Mouse (Mus musculus): ENCODE results near the gene Pygm.

The Pygm gene

DNA sequence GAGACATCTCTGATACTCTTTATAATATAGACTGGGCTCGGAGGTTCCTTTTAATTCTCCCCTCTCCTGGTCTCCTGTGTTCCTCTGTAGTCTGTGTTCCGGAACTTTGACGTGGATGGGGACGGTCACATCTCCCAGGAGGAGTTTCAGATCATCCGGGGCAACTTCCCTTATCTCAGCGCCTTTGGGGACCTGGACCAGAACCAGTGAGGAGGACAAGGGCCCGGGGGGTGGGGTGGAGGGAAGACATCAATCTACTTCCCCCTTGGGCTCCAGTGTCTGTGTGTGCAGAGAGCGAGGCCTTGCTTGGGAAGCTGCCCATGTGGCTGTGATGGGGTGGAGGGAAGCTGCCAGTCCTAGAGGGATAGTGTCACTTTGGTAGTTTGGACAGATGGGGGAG, 24.6 kb downstream of the Pygm start:
- DNase-seq (ENCODE audit: inconsistent ontology term): no peak

DNA sequence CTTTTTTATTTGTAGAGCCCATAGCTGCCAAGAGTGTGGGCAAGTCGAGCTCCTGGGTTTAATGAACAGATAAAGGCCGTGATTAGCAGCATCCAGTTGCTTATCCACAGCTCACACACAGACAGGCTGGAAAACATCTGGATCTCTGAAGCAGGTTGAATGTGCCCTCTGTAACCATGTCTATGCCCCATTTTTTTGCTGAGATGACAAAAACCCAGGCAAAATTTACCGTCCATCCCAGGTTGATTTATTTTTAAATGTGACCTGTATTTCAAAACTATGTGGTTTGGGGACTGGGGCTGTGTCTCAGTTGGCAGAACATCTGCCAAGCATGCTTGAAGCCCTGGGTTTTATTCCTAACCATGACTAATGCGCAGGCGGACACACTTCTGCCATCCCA, 25.0 kb downstream of the Pygm start:
- no peak for DNase-seq (ENCODE audit: inconsistent ontology term)

- DNase-seq (ENCODE audit: inconsistent ontology term): no peak
Observed at GRCm38 (mm10) chr19:6409936-6410335, 25.7 kb downstream of the Pygm start.

DNA sequence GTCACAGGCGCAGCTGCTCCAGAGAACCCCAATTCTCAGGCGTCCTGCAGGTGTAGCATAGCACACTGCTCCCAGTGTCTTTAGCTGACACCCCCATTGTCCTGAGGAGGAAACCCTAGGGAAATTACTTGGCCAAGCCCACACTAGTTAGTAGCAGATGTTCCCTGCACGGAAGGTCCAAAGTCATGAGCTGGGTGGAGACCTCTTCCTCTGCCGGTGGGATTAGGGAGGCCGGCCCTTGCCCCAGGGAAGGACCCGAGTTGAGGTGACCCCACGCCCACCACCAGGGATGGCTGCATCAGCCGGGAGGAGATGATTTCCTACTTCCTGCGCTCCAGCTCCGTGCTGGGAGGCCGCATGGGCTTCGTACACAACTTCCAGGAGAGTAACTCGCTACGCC, 28.6 kb downstream of the Pygm start:
- DNase-seq (ENCODE audit: inconsistent ontology term): no peak

- DNase-seq (ENCODE audit: inconsistent ontology term): no peak
Observed at GRCm38 (mm10) chr19:6415454-6415853, 31.3 kb downstream of the Pygm start.

GRCm38 (mm10) chr19:6416124-6416770, 32.0 kb downstream of the Pygm start:
- no peak for DNase-seq (ENCODE audit: inconsistent ontology term)

DNA sequence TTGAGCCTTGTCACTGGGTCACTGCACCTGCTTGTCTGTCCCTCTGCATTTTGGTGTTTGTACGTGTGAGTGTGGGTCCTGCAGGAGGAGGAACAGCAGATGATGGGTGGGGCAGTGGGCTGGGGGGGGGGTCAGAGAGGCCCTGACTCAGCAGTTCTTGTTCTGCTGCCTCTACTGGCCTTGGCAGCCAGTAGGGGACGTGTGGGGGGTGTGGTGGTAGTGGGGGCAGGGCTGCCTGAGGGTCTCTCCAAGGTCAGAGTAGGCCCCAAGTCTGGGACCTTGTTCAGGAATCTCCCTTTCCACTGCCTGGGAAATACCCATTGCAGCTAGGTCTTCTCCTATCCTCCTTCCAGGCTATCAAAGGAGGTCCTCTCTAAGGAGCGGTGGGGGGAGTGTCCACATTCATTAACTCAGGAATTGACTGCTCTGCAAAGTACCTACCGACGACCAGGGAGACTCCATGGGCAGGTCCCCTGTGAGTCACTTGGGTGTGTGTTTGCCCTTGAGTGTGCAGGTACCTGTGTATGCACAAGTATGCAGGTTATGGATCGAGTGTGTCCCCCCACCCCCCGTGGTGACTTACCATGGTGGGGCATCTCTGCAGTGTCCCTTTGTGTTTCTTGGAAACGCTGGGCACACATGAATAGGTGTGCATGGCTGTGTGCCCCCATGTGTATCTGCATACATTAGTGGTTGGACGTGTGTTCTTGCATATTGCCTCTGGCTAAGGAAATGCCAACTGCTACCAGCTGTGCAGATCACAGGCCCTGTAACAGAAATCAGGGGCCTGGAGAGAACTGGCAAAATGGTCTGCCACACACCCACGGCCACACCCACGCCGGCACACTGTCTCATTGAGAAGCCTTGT, 32.9 kb downstream of the Pygm start:
- no peak for DNase-seq (ENCODE audit: inconsistent ontology term)

DNA sequence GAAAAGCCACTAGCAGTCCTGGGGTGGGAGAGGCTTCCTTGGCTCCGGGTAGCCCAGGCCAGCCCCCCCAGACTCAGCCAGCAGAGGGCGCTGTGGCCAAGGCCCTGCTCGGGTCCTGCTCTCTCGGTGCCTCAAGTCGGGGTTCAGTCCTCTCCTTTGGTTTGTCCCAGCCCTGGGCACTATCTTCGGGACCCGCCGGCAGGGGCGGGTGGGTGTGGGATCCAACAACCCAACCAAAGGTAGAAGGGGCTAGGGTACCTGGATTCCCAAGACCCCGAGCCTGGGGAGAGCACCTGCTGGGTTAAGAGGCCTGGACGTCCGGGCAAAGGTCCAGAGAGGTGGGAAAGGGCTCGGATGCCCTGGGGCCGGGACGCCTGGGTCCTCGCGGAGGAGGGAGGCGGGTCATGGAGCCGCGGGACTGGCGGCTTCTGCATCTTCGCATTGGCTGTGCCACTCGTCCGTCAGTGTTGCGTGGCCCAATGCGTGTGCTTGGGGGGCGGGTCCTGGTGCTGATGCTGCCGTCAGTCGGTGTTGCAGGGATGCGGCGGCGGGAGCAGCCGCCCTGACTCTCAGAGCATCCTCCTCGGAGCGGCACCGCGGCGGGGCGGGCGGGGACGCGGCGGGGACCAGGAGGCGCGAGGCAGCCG, 34.2 kb downstream of the Pygm start, which contains the start of gene Nrxn2:
Gene Nrxn2 (plus strand): TSS at position 499 of the 647 bp plus-strand sequence.
- peak; percentile 91 for DNase-seq (ENCODE audit: inconsistent ontology term)

DNA sequence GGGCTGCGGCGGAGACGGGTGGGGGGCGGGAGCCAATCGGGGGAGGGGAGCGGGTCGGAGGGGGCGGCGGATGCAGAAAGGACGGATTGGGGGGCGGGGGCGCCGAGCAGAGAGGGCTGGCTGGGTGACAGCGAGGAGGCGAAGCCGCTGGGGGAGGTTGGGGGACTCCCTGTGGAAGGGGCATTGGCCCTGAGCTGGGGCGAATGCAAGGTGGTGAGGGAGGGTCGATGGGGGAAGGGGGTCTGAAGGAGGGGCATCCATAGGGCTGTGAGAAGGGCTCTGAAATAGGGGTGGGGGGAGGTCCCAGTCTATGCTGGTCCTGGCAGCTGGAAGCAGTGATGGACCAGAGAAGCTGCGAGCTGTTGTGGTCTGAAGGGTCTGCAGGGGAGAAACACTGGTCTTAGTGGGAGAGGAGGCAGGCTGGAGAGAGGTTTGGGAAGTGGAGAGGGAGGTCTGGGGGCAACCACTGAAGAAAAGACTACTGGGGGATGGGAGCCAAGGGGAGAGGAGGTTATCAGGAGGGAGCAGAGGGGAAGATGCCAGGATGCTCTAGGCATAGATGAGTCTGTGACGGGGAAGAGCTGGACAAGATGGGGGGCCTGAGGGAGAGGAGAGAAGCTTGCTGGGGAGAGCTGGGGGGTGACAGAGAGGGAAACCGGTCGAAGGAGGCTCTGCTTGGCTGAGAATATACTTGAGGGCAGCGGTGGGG, 34.9 kb downstream of the Pygm start:
- DNase-seq (ENCODE audit: inconsistent ontology term): no peak

DNA sequence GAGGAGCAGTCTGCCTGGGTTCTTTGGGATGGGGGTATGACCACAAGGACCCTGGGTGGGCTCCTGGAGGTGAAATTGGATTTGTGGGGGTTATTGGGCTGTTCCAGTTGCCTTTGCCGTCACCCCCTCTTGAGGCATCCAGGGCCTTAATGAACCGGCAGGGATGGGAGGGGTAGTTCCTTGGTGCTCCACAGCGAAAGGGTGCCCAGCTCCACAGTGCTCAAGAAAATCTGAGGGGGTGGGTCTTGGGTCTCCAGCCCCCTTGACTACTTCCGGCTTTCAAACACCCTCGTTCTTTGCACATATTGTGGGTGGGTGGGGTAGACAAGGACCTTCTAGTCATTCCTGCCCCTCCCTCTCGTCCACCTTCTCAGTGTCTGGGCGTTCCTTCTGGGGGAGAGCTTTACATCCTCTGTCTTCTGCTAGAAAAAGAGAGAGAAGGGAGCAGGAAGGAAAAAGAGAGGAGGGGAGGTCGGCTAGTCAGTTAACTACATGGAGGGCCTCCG, 35.7 kb downstream of the Pygm start:
- DNase-seq (ENCODE audit: inconsistent ontology term): no peak

- no peak for DNase-seq (ENCODE audit: inconsistent ontology term)
Observed at GRCm38 (mm10) chr19:6420481-6421210, 36.4 kb downstream of the Pygm start.

DNA sequence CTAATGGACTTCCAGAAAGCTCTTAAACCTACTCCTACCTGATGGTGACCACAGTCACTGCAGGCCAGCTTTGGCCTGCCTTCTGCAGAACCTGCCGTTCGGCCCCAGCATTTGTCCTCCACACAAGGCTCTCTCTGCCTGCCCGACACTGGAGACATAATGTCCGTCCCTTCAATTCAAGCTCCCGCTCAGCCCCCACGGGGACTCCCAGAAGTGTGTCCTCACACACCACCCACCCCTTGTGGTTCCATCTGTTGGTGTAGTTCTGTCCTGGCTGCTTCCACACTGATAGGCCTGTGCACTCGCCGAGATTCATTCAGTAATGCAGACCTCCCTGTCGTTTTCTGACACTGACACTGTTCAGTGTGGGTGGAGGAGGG, 37.0 kb downstream of the Pygm start:
- DNase-seq (ENCODE audit: inconsistent ontology term): no peak

DNA sequence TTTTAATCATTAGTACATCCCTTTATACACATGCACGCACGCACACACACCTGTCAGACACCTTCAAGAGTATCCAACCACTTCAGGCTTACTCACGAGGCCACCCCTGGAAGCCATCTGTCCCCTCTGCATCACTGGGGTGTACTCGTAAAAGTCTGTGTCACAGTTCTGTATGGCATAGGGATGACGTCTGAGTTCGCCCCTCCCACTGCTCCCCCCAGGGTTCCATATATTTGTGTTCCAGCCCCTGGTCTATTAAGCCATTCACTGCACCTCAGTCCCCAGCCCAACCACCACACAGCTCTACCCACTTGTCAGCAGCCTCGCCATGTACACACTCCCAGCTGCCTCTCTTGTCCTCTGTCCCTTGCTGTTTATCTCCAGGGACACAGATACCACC, 37.8 kb downstream of the Pygm start:
- DNase-seq (ENCODE audit: inconsistent ontology term): no peak

GRCm38 (mm10) chr19:6423241-6423640, 39.0 kb downstream of the Pygm start:
- DNase-seq (ENCODE audit: inconsistent ontology term): no peak

GRCm38 (mm10) chr19:6424137-6424881, 40.1 kb downstream of the Pygm start:
- no peak for DNase-seq (ENCODE audit: inconsistent ontology term)

DNA sequence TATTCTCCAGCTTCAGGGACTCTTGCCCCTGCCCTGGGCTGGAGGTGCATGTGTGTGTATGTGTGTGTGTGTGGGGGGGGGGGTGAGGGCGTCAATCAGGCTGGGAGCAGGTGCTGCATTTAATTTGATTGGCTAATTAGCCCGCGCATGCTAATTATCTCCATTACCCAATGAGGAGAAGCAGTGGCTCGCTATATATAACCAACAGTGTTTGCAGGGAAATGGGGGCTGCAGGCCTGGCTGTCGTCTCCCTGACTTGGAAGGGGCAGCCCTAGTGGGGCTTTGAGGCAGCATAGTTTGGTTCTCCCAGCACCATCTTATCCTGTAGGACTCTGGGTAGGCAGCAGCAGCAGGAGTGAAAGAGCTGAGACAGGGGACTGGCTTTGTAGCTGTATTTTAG, 41.4 kb downstream of the Pygm start:
- DNase-seq (ENCODE audit: inconsistent ontology term): no peak

DNA sequence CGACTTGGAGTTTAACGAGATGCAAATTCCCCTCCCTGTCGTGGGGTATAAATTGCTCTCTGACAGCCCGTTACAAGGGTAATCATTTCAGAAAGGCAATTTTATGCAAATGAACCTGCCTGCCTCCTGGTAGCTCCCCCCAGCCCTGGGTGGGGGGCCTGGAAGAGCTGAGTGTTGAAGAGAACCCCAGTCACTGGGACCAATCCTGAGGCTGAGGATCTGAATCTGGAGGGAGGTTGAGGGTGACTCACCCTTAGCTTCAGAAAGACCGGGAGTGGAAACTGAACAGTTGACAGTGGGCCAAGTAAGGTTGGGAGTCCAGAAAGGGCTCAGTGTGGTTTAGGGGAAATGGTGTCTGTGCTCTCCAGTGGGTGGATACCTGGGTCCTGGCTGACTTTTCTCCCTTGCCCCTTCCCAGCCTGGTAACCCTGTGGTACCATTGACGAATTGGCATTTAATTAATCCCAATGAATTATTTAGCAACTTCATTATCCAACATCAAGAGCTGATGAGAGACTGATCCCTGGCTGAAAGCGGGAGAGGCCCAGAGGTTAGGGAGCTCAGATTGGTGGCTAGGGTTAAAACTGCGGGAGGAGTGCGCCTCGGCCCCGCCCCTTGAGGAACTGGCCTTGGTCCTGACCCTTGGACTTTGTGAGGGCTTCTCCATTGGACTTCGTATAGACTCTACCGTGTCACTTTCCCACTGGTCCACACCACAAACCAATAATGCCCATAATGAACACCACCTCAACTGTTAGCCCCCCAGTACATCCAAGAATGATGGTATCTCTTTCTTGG, 42.7 kb downstream of the Pygm start:
- DNase-seq (ENCODE audit: inconsistent ontology term): peak; percentile 73

GRCm38 (mm10) chr19:6427653-6428434, 43.6 kb downstream of the Pygm start:
- no peak for DNase-seq (ENCODE audit: inconsistent ontology term)
